Mouse (Mus musculus) ES-Bruce4 (cell line): ENCODE results near the gene Tenm2.

ENCODE experiments used
- CTCF ChIP-seq: IDR thresholded peaks from one replicate; pipeline ENCODE4 v1.8.1; 2011; ENCODE audit warnings: low read depth, low read length
- POLR2A ChIP-seq: IDR thresholded peaks from one replicate; pipeline ENCODE4 v1.8.1; 2011; ENCODE audit warnings: low read length; ENCODE audit not compliant: insufficient read depth

GRCm38 (mm10) chr11:36276015-36276414 is 959.7 kb downstream of the Tenm2 start:
- TF ChIP-seq POLR2A (no peak), CTCF (no peak)
